Mouse (Mus musculus) mouse trophoblast stem cell (cell line): ENCODE data around the gene Hes2.

Experiments used
- in situ Hi-C, 2 experiments: fragments of 300-500 bp; cut with MseI, MboI; formaldehyde crosslinking; loops; 2 replicates in 1 of 2; 3 replicates in 1 of 2; pipeline ENCODE4 v1.15.1; 2025

Gene Hes2

DNA sequence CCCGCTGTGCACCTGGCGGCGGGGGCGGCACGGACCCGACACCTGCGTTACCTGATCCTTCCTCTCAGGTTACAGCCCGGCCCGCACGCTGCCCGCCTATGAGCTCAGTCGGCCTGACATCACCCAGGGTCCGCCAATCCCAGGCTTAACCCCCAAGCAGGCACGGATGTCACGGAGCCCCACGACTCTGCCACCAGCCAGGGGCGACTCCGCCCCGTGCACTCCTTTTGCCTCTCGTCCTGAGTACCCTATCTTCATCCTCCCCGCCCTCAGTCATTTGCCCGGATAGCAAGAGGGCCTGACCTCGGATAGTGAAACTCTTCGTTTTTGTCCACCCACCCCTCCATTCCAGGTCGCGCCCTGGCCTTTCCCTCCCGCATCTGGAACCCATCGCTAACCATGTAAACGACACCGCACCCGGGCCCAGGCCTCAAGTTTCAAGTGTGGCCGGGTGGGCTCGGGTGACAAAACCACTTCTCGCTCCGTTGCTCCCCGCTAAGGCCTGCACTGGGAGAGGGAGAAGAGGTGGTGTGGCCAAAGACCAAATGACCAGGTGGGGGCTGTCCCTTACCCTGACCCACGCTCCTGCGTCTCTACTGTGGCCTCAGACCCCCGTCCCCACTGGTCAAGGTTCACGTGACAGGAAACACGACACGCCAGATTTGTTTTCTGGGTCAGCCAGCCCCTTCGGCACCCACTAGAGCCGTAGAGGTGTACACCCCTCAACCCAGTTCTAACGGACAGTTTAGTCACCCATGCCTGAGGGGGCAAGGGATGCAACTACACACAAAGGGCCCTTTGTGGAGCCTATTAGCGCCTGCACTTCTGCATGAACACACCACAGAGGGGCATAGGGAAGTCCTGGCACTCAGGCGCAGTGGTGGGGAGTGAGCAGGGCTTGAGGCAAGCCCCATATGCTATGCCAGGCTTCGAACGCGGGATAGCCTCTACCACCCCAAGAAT is 26.6 kb upstream of the Hes2 start:
- in situ Hi-C loops: no loop called here

- in situ Hi-C loops: no loop called here
Measured at GRCm38 (mm10) chr4:152132772-152133169, 25.9 kb upstream of the Hes2 start.

GRCm38 (mm10) chr4:152133213-152133612 is 25.5 kb upstream of the Hes2 start:
- in situ Hi-C loops: no loop called here

DNA sequence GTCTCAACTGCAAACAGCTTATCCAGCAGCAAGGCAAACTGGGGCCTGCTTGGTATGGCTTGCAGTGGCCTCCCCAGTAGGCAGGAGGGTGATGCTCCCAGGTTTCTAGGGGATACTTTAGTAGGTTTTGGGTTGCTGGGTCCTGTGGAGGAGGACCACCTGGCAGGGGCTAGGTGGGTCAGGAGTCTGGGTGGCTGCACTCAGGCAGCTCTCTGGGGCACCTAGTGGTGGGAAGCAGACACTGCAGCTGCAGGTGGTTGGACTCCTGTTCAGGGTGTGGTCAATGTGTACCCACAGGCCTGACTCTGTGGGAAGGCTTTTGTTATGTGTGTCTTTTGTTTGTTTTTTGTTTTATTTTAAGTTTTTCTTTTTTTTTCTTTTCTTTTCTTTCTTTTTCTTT is 24.2 kb upstream of the Hes2 start:
- in situ Hi-C loops: no loop called here

GRCm38 (mm10) chr4:152135363-152135762 is 23.3 kb upstream of the Hes2 start:
- in situ Hi-C loops: no loop called here

GRCm38 (mm10) chr4:152136112-152136875 is 22.4 kb upstream of the Hes2 start:
- in situ Hi-C loops: no loop called here

DNA sequence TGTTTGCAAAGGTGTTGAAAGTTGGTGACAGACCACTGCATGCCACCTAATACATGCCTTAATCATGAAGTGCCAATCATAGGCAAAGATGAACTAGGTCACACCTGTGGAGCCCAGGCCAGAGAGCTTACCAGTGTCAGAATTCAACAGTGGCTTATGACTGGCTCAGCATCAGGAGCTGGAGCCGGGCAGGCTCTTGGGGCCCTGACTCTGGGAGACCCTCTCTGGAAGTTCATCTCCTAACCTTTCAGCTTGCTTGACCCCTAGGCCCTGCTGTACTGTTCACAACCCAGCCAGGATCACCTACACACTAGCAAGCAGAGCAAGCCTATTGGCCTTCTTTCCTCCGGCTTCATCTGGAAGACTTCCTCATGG is 21.8 kb upstream of the Hes2 start:
- in situ Hi-C loops: no loop called here

DNA sequence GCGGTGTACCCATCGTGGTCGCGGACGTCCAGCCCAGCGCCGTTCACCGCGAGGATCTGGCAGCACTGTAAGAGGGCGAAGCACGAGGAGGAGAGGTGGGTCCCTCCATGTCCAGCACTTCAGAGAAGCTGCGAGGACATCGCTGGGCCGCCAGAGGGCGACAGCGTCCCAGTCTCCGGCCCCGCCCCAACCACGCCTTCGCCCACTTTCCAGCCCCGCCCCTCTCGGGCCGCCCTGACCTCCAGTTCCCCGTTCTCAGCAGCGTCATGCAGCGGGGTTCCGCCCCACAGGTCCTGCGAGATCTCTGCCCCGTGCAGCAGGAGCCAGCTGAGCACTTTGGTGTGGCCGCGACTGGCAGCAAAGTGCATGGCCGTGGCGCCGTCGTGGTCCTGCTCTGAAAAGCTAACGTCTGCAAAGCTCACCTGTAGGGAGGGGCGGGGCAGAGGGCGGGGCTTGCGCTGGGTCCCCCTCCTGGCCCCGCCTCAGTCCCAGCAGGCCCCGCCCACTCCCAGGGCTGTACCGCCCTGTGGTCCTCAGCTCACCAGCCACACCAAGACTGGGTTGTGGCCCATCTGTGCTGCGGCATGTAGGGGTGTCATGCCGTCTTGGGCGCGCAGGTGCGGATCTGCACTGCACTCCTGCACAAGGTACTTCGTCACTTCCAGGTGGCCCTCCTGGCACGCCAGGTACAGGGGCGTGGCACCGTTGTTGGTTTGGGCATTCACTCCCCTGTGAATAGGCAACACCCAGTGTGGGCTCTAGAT is 20.0 kb upstream of the Hes2 start:
- in situ Hi-C loops: no loop called here

DNA sequence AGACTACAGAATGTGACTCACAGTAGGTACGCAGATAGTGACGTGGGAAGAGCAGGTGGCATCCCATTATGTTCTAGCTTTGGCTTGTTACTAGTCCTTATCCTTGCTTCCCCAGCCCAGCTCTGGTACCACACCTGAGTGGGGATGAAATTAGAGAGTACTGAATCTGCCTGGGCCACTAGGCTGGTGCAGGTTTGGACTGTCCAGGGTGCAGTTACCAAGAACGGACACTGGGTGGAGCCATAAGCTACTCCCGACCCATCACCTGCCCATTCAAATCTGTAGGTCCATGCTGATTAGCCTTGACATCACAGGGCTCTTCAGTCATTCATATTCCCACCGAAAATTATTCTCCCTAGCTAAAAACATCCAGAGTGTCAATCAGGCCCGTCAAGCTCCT is 18.2 kb upstream of the Hes2 start:
- in situ Hi-C loops: no loop called here

DNA sequence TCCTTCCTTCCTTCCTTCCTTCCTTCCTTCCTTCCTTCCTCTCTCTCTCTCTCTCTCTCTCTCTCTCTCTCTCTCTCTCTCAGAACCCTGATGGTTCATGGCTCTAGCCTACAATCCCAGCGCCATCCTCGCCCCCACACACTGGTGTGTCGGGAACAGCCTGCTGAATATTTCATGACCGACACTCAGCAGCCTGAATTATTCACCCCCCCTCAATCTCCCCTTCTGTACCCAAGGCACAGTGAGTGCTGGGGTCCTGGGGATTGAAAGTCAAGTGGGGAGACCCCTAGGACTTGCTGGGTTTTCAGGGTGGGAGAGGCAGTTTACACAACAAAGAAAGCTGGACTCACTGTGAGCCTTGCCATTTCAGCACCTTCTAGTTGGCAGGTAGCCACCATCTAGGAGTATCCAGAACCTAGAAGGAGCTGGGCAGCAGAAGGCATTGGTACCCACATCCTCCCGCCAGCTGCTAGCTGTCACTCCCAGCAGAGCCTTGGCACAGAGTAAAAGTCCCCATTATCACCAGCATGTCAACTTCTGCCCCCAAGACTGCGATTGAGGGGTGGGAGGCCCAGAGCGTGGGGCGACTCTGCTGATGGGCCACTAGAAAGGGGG is 17.0 kb upstream of the Hes2 start:
- in situ Hi-C loops: no loop called here

DNA sequence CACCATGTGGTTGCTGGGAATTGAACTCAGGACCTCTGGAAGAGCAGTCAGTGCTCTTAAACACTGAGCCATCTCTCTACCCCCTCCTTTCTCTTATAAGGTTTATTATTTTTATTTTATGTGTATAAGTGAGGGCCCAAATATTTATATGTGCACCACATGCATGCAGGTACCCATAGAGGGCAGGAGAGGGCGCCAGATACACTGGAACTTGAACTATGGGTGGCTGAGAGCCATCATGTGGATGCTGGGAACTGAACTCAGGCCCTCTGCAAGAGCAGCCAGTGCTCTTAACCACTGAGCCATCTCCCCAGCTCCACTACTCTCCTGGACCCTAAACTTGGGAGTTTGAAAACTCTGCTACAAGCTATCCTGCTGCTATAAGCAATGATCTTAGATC is 15.0 kb upstream of the Hes2 start:
- in situ Hi-C loops: no loop called here

GRCm38 (mm10) chr4:152145473-152145872 is 13.2 kb upstream of the Hes2 start:
- in situ Hi-C loops: no loop called here

- in situ Hi-C loops: no loop called here
Measured at GRCm38 (mm10) chr4:152146033-152146827, 12.4 kb upstream of the Hes2 start.

GRCm38 (mm10) chr4:152150546-152150945 is 8.1 kb upstream of the Hes2 start:
- in situ Hi-C loops: loop anchor here in 1 of 2 experiments (25.0 kb wide), 1 partner anchor 1837 kb away; the partner anchor contains the start of genes Cep104 and Dffb

GRCm38 (mm10) chr4:152151451-152151965 is 7.2 kb upstream of the Hes2 start:
- in situ Hi-C loops: loop anchor here in 1 of 2 experiments (25.0 kb wide), 1 partner anchor 1836 kb away; the partner anchor contains the start of genes Cep104 and Dffb

- in situ Hi-C loops: loop anchor here in 1 of 2 experiments (25.0 kb wide), 1 partner anchor 1835 kb away; the partner anchor contains the start of genes Cep104 and Dffb
Measured at GRCm38 (mm10) chr4:152151966-152152544, 6.6 kb upstream of the Hes2 start, which contains the start of gene Espn. Gene Espn (minus strand): TSS chr4:152152371.

GRCm38 (mm10) chr4:152153771-152154177 is 4.9 kb upstream of the Hes2 start:
- in situ Hi-C loops: loop anchor here in 1 of 2 experiments (25.0 kb wide), 1 partner anchor 1834 kb away; the partner anchor contains the start of genes Cep104 and Dffb

- in situ Hi-C loops: loop anchor here in 1 of 2 experiments (25.0 kb wide), 1 partner anchor 1832 kb away; the partner anchor contains the start of genes Cep104 and Dffb
Measured at GRCm38 (mm10) chr4:152155019-152155418, 3.6 kb upstream of the Hes2 start.
